ENCODE assay signal across 8 mouse cellular contexts in the genomic region with DNA sequence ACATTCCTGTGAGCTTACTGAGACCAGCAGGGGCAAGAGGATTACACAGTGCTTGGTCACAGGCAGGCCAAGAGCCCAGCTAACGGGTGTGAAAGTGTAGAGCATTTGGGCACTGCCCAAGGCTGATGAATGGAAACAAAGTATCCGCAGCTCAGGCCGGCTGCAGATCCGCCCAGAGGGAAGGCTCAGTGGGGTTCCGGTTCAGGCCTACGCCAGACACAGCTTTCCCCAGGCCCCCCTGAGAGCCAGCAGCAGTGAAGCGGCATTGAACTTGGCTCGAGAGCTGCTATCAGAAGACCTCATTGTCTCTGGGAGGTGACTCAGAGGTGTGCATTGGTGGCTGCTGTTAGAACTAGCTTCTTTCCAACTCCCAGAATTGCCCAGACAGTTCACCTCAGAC. TPM values are rescaled to one million over a fixed set of nuclear protein-coding genes. Genes with fewer than 3 reads are reported as not detected.
DNase-seq lines count a peak whose midpoint lies in the region; ATAC-seq and TF ChIP-seq lines count a peak whose summit lies in the region.

No protein-coding gene starts in this region.

- no peak for TF ChIP-seq CTCF in thymus, adult 2 months (IDR thresholded peaks at IDR 0.05; ENCODE audit: borderline replicate concordance, control insufficient read depth, extremely low read depth, insufficient read depth, low read length, poor library complexity)
- TF ChIP-seq CTCF in kidney, adult 2 months (conservative IDR thresholded peaks at IDR 0.05; ENCODE audit: insufficient read depth, insufficient read length, low read depth, low read length) = no peak

- 0 out of 2 replicates have a peak overlapping the region, but pooled peaks have one; percentile 4 for H3K4me3 ChIP-seq in embryonic facial prominence, embryonic 10.5 days
- H3K4me3 ChIP-seq in heart, embryonic 15.5 days = 0 out of 2 replicates have a peak overlapping the region, but pooled peaks have one; percentile 3
- no peak overlapping the region for H3K4me3 ChIP-seq in thymus, adult 2 months (ENCODE audit: control insufficient read depth, insufficient read depth, low read length)
- H3K4me3 ChIP-seq in kidney, adult 2 months (ENCODE audit: insufficient read depth, low read depth, low read length) = no peak overlapping the region

- TF ChIP-seq POLR2A in thymus, adult 2 months (IDR thresholded peaks at IDR 0.05; ENCODE audit: control insufficient read depth, extremely low read depth, insufficient read depth, low read length, poor library complexity) = no peak
- no peak for TF ChIP-seq POLR2A in kidney, adult 2 months (IDR thresholded peaks at IDR 0.05; ENCODE audit: low read depth, low read length)

- no peak overlapping the region for H3K9ac ChIP-seq in heart, embryonic 15.5 days

- no peak overlapping the region; the same call in 1 of the 2 replicates for H3K27ac ChIP-seq in embryonic facial prominence, embryonic 10.5 days (replicated peaks)
- 0 out of 2 replicates have a peak overlapping the region, but pooled peaks have one; percentile 13 for H3K27ac ChIP-seq in heart, embryonic 15.5 days
- no peak overlapping the region for H3K27ac ChIP-seq in thymus, adult 2 months (ENCODE audit: control insufficient read depth, insufficient read depth, low read length)
- H3K27ac ChIP-seq in kidney, adult 2 months (ENCODE audit: insufficient read depth, low read depth, low read length) = no peak overlapping the region

- no peak for ATAC-seq in heart, embryonic 15.5 days (replicated peaks; ENCODE audit: insufficient number of reproducible peaks, insufficient read depth, low FRiP score, low read depth)

- WGBS in embryonic facial prominence, embryonic 10.5 days = 17% methylated on average over 8 of the region's 8 CpGs
- 33% methylated on average over 8 of the region's 8 CpGs for WGBS in heart, embryonic 15.5 days
- WGBS in thymus, adult 2 months = 89% methylated on average over 8 of the region's 8 CpGs
- 48% methylated on average over 8 of the region's 8 CpGs for WGBS in kidney, adult 2 months

- peak overlapping the region; percentile 7; the same call in 1 of the 2 replicates for H3K4me2 ChIP-seq in heart, embryonic 15.5 days

- DNase-seq in urinary bladder, postnatal 25 days (ENCODE audit: low spot score) = peak; percentile 26
- no peak for DNase-seq in urinary bladder, postnatal 36 days (ENCODE audit: low spot score in 2 of 2)
- DNase-seq in embryonic facial prominence, embryonic 10.5 days (ENCODE audit: low spot score) = no peak
- peak; percentile 43 for DNase-seq in lung, postnatal 10 days
- no peak for DNase-seq in thymus, adult 2 months
- no peak for DNase-seq in kidney, adult 2 months
- DNase-seq in spleen, adult 18-20 months = no peak

- H3K9me3 ChIP-seq in embryonic facial prominence, embryonic 10.5 days = no peaks in the 10 kb centered on the region
- H3K9me3 ChIP-seq in heart, embryonic 15.5 days (replicated peaks) = no peaks in the 10 kb centered on the region

- H3K27me3 ChIP-seq in embryonic facial prominence, embryonic 10.5 days (replicated peaks; ENCODE audit: low read depth, poor library complexity, severe bottlenecking) = peaks cover 46% of the 10 kb centered on the region
- no peaks in the 10 kb centered on the region for H3K27me3 ChIP-seq in heart, embryonic 15.5 days
- H3K27me3 ChIP-seq in thymus, adult 2 months (ENCODE audit: control insufficient read depth, insufficient read depth, low read length) = no peaks in the 10 kb centered on the region
- no peaks in the 10 kb centered on the region for H3K27me3 ChIP-seq in kidney, adult 2 months (replicated peaks; ENCODE audit: control insufficient read depth, insufficient read depth, low read length)

- H3K4me1 ChIP-seq in embryonic facial prominence, embryonic 10.5 days = peaks cover 27% of the 10 kb centered on the region
- H3K4me1 ChIP-seq in heart, embryonic 15.5 days (replicated peaks) = peaks cover 23% of the 10 kb centered on the region
- H3K4me1 ChIP-seq in thymus, adult 2 months (replicated peaks; ENCODE audit: control insufficient read depth, insufficient read depth, low read length) = peaks cover 7% of the 10 kb centered on the region; the same call in 1 of the 2 replicates
- H3K4me1 ChIP-seq in kidney, adult 2 months (ENCODE audit: control insufficient read depth, insufficient read depth, low read length) = peaks cover 14% of the 10 kb centered on the region; the same call in 1 of the 2 replicates

- no peaks in the 10 kb centered on the region for H3K36me3 ChIP-seq in embryonic facial prominence, embryonic 10.5 days (replicated peaks)
- peaks cover 5% of the 10 kb centered on the region; the same call in 1 of the 2 replicates for H3K36me3 ChIP-seq in heart, embryonic 15.5 days
- H3K36me3 ChIP-seq in thymus, adult 2 months (ENCODE audit: control insufficient read depth, insufficient read depth, low read length) = no peaks in the 10 kb centered on the region
- H3K36me3 ChIP-seq in kidney, adult 2 months (ENCODE audit: control insufficient read depth, insufficient read depth, low read length) = no peaks in the 10 kb centered on the region

RNA-seq across cellular contexts. Expression of gene Cltb, which starts 2.5 kb away (rescaled TPM):
- 14.2 and 16.9 TPM in 2 replicates for polyA plus RNA-seq in embryonic facial prominence, embryonic 10.5 days (2016; fragmentation: Nextera tagmentation; extraction: Ambion mirVana)
- polyA plus RNA-seq in heart, embryonic 15.5 days (2015; fragmentation: Nextera tagmentation; extraction: Ambion mirVana) = 47.1 and 55.7 TPM in 2 replicates
- polyA plus RNA-seq in thymus, adult 2 months (2012; rRNA removed) = 42.2 and 44.6 TPM in 2 replicates
- polyA plus RNA-seq in kidney, adult 2 months (2012; rRNA removed) = 102 and 119 TPM in 2 replicates

RNA-seq across cellular contexts. Expression of gene Faf2, which starts 12.9 kb away (rescaled TPM):
- 83.4 and 86.7 TPM in 2 replicates for polyA plus RNA-seq in embryonic facial prominence, embryonic 10.5 days (2016; fragmentation: Nextera tagmentation; extraction: Ambion mirVana)
- polyA plus RNA-seq in heart, embryonic 15.5 days (2015; fragmentation: Nextera tagmentation; extraction: Ambion mirVana) = 38.3 and 48.9 TPM in 2 replicates
- polyA plus RNA-seq in thymus, adult 2 months (2012; rRNA removed) = 36.1 and 38.4 TPM in 2 replicates
- 26.3 and 27.9 TPM in 2 replicates for polyA plus RNA-seq in kidney, adult 2 months (2012; rRNA removed)

RNA-seq across cellular contexts. Expression of gene Higd2a, which starts 18.7 kb away (rescaled TPM):
- polyA plus RNA-seq in embryonic facial prominence, embryonic 10.5 days (2016; fragmentation: Nextera tagmentation; extraction: Ambion mirVana) = 144 and 154 TPM in 2 replicates
- polyA plus RNA-seq in heart, embryonic 15.5 days (2015; fragmentation: Nextera tagmentation; extraction: Ambion mirVana) = 246 and 315 TPM in 2 replicates
- polyA plus RNA-seq in thymus, adult 2 months (2012; rRNA removed) = 112 and 116 TPM in 2 replicates
- polyA plus RNA-seq in kidney, adult 2 months (2012; rRNA removed) = 365 and 419 TPM in 2 replicates

RNA-seq across cellular contexts. Expression of gene Nop16, which starts 18.8 kb away (rescaled TPM):
- polyA plus RNA-seq in embryonic facial prominence, embryonic 10.5 days (2016; fragmentation: Nextera tagmentation; extraction: Ambion mirVana) = 112 and 117 TPM in 2 replicates
- polyA plus RNA-seq in heart, embryonic 15.5 days (2015; fragmentation: Nextera tagmentation; extraction: Ambion mirVana) = 45.5 and 52.0 TPM in 2 replicates
- 8.6 and 8.7 TPM in 2 replicates for polyA plus RNA-seq in thymus, adult 2 months (2012; rRNA removed)
- polyA plus RNA-seq in kidney, adult 2 months (2012; rRNA removed) = 13.7 and 19.0 TPM in 2 replicates

RNA-seq across cellular contexts. Expression of gene Arl10, which starts 33.9 kb away (rescaled TPM):
- polyA plus RNA-seq in embryonic facial prominence, embryonic 10.5 days (2016; fragmentation: Nextera tagmentation; extraction: Ambion mirVana) = 28.8 and 29.6 TPM in 2 replicates
- polyA plus RNA-seq in heart, embryonic 15.5 days (2015; fragmentation: Nextera tagmentation; extraction: Ambion mirVana) = 16.4 and 21.1 TPM in 2 replicates
- polyA plus RNA-seq in thymus, adult 2 months (2012; rRNA removed) = 19.8 and 20.5 TPM in 2 replicates
- polyA plus RNA-seq in kidney, adult 2 months (2012; rRNA removed) = 20.1 and 23.3 TPM in 2 replicates

Comparison
In these comparisons a context has a peak if more than half of its experiments do, and no peak if none do; other contexts are left out.
1. DNase-seq: peak in urinary bladder, postnatal 25 days (single experiment) and lung, postnatal 10 days (single experiment); none in urinary bladder, postnatal 36 days (0 of 2), embryonic facial prominence, embryonic 10.5 days (single experiment), thymus, adult 2 months (single experiment), kidney, adult 2 months (single experiment) and spleen, adult 18-20 months (0 of 2).
2. H3K4me3 ChIP-seq: peak in embryonic facial prominence, embryonic 10.5 days (single experiment) and heart, embryonic 15.5 days (single experiment); none in thymus, adult 2 months (single experiment) and kidney, adult 2 months (single experiment).